Mouse (Mus musculus): Measurements from ENCODE around the gene Slc12a5.

Gene Slc12a5

GRCm38 (mm10) chr2:165027163-165027562 lies 66.6 kb downstream of the Slc12a5 start:
- 49% methylated on average over 1 of the region's 1 CpGs for WGBS

GRCm38 (mm10) chr2:165032533-165032932 lies 71.9 kb downstream of the Slc12a5 start:
- WGBS, result 25% methylated on average over 3 of the region's 3 CpGs

- 25% methylated on average over 6 of the region's 6 CpGs for WGBS
Observed at GRCm38 (mm10) chr2:165033306-165033705, 72.7 kb downstream of the Slc12a5 start.

- under 1% methylated on average over 109 of the region's 111 CpGs for WGBS
Observed at GRCm38 (mm10) chr2:165034131-165035057, 73.8 kb downstream of the Slc12a5 start, which contains the start of gene Ncoa5. Ncoa5 (minus strand) TSS chr2:165034867.

GRCm38 (mm10) chr2:165035058-165035431 lies 74.4 kb downstream of the Slc12a5 start:
- WGBS, result 22% methylated on average over 5 of the region's 5 CpGs

GRCm38 (mm10) chr2:165037415-165037814 lies 76.8 kb downstream of the Slc12a5 start:
- WGBS, result 79% methylated on average over 4 of the region's 4 CpGs

GRCm38 (mm10) chr2:165042126-165042525 lies 81.5 kb downstream of the Slc12a5 start:
- WGBS, result 92% methylated on average over 5 of the region's 5 CpGs

GRCm38 (mm10) chr2:165043090-165043636 lies 82.6 kb downstream of the Slc12a5 start:
- WGBS, result 1% methylated on average over 17 of the region's 17 CpGs

GRCm38 (mm10) chr2:165043729-165044128 lies 83.1 kb downstream of the Slc12a5 start:
- WGBS, result 65% methylated on average over 2 of the region's 2 CpGs

- 60% methylated on average over 5 of the region's 5 CpGs for WGBS
Observed at GRCm38 (mm10) chr2:165049044-165049443, 88.4 kb downstream of the Slc12a5 start.
